Mouse (Mus musculus) hindbrain, embryonic 10.5 days (tissue): ENCODE data around the gene Fscn1. TPM values are rescaled to one million over a fixed set of nuclear protein-coding genes. Genes with fewer than 3 reads are reported as not detected.

Experiments used
- DNase-seq: peaks from one replicate; pipeline ENCODE4 v3.0.0-alpha.2; 2017; ENCODE audit warnings: low spot score
- H3K27ac ChIP-seq: fragments of 300-500 bp; sonication (generic); 2 replicates; pipeline ENCODE4 v1.5.1; 2016; ENCODE audit warnings: mild to moderate bottlenecking, moderate library complexity
- H3K27me3 ChIP-seq: fragments of 300-500 bp; sonication (generic); 2 replicates; pipeline ENCODE4 v1.6.1; 2016; ENCODE audit warnings: mild to moderate bottlenecking; ENCODE audit not compliant: poor library complexity, insufficient read depth, severe bottlenecking
- H3K36me3 ChIP-seq: fragments of 300-500 bp; sonication (generic); 2 replicates; pipeline ENCODE4 v1.6.1; 2016; ENCODE audit warnings: mild to moderate bottlenecking, moderate library complexity
- H3K4me1 ChIP-seq: fragments of 300-500 bp; sonication (generic); replicated peaks from 2 replicates; pipeline ENCODE4 v1.6.1; 2016; ENCODE audit warnings: mild to moderate bottlenecking
- H3K4me3 ChIP-seq: fragments of 300-500 bp; sonication (generic); 2 replicates; pipeline ENCODE4 v1.5.1; 2016; ENCODE audit warnings: mild to moderate bottlenecking, moderate library complexity
- H3K9me3 ChIP-seq: fragments of 300-500 bp; sonication (generic); 2 replicates; pipeline ENCODE4 v1.6.1; 2016; ENCODE audit warnings: mild to moderate bottlenecking, moderate library complexity
- WGBS: fragments of 180-500 bp; shearing (Covaris S2); methylation state at CpG from one replicate; pipeline ENCODE4 v1.1.7; 2016; 5-methylcytosine and 5-hydroxymethylcytosine counted together
- polyA plus RNA-seq: library from polyadenylated mRNA; unstranded; fragments of >200 nt; fragmentation: Nextera tagmentation; extraction: Ambion mirVana; gene quantifications from 2 replicates; pipeline ENCODE4 v1.2.1, GENCODE M21; 2016

The Fscn1 gene
- polyA plus RNA-seq, 1 experiment from 2014 or later = 846 TPM

DNA sequence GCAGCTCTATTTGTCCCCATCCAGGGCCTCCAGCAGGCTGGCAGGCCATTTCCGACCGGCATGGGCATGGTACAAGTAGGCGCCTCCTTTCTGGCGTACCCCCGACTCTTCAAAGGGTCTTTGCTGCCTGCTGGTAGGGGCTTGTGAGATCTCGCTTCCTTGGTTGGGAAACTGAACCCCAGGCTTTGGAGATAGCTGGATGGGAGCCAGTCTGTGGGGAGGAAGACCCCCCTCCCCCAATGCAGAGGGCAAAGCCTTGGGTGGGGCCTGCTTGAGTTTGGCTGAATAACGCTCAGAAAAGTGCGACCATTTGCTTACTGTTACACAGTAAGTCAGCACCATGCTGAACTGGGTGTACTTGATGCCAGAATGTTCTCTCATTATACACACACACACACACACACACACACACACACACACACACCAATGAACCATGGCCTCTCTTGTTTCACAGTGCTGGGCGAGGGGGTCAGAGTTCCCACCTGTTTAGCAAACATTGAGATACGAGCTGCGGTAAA lies 2.4 kb downstream of the Fscn1 start:
- Histone ChIP-seq H3K4me1 (peaks cover 65% of the 10 kb centered on the region), H3K27me3 (peaks cover 21% of the 10 kb centered on the region)
- WGBS = 1% methylated on average over 11 of the region's 11 CpGs

DNA sequence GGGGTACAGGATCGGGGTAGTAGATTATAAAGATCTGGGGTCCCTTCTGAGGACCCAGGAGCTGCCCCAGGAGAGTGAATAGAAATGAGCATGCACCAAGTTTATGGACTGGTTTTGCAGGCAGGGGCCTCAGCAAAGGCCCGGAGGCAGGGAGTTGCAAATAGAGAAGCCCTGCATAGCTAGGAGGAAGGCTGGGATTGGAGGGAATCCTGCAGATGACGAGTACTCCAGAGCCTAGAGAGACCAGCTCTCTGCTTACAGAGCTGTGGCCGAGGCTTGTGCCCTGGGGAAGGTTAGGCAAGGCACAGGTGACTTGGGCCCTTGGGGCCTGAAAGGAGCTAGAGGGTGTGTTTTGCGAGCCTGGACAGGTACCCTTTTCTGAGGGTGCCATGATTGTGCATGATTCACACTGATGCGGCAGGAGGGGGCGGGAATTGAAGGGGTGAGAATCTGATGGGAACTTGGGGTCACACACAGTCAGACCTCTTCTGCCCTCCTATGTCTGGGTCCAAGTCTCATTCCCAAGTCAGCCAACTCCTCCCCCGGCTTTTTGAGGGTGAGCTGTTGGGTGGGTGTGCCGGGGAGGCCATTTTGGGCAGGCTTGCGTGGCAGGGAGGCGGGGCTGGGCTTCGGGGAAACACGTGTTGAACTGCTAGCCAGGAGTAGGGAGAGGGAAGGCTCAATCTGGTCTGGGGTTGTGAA lies 3.0 kb downstream of the Fscn1 start:
- H3K27me3 ChIP-seq = peaks cover 15% of the 10 kb centered on the region
- peaks cover 67% of the 10 kb centered on the region for H3K4me1 ChIP-seq
- peak; percentile 68 for DNase-seq
- H3K9me3 ChIP-seq = no peaks in the 10 kb centered on the region
- H3K36me3 ChIP-seq = peaks cover 56% of the 10 kb centered on the region
- H3K27ac ChIP-seq = peak overlapping the region; percentile 100
- H3K4me3 ChIP-seq = peak overlapping the region; percentile 100
- WGBS = 10% methylated on average over 13 of the region's 13 CpGs

More for the DNA sequence above, 2.4 kb downstream of the Fscn1 start:
- DNase-seq = peak; percentile 52
- Histone ChIP-seq H3K27ac (peak overlapping the region; percentile 100), H3K9me3 (no peaks in the 10 kb centered on the region), H3K36me3 (peaks cover 50% of the 10 kb centered on the region), H3K4me3 (peak overlapping the region; percentile 100)

DNA sequence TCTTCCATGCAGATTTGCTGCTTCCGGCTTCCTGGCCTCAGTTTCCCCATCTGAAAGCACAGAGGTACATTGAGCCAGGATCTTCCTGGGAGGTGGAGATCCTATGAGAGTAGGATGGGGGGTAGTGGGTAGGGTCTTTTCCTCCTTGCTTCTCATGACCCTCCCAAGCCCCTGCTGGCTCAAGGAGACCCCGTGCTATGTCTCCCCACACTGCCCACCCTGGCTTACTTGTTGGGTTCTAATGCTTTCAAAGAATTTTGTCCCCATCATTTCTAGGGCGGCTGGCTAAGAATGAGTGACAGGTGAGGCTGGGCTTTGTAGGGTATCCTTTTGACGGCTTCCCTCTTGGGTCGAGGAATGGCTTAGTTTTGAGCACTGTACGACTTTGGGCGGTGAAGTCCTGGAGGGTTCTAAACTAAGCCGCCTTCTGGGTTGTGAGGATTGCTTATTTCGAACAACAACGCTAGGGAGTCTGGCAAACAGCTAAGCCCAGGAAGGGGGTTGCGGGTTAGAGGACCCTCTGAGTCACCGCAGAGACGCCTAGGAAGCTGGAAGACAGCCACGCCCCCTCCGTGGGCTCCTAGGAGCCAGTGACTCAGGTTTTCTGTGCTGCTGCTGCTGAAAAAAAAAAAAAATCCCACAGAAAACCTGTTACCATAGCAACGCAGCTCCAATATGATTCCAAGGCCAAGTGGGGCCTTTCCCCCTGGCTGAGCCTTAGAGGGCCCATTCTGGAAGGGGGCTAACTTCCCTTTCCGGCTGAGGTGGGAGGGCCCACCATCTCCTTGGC lies 3.8 kb downstream of the Fscn1 start:
- H3K27me3 ChIP-seq = peaks cover 8% of the 10 kb centered on the region
- peak overlapping the region; percentile 100 for H3K27ac ChIP-seq
- WGBS = 54% methylated on average over 17 of the region's 17 CpGs
- H3K4me3 ChIP-seq = peak overlapping the region; percentile 100
- H3K36me3 ChIP-seq = peaks cover 64% of the 10 kb centered on the region
- H3K4me1 ChIP-seq = peaks cover 66% of the 10 kb centered on the region
- H3K9me3 ChIP-seq = no peaks in the 10 kb centered on the region
- peak; percentile 54 for DNase-seq

DNA sequence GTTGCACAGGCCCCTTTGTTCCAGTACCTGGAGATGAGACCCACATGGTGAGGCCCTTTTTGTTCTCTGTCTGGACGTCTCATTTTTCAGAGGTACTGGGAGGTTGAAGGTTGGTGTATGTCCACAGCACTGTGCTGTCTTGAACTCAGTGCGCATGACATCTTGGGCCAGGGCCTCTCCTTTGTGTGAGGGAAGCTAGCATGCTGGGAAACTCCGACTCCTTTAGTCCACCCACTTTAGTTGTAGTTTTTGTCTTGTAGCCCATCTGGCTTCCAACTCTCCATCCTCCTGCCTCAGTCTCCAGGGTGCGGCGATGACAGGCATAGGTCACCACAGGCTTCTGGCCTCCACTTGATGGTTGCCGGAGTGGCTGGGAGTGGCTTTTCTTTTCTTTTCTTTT lies 4.5 kb downstream of the Fscn1 start:
- Histone ChIP-seq H3K27me3 (peaks cover 1% of the 10 kb centered on the region; the same call in 1 of the 2 replicates), H3K9me3 (peaks cover 4% of the 10 kb centered on the region; the same call in 1 of the 2 replicates), H3K27ac (peak overlapping the region; percentile 100), H3K4me1 (peaks cover 59% of the 10 kb centered on the region), H3K4me3 (peak overlapping the region; percentile 100), H3K36me3 (peaks cover 71% of the 10 kb centered on the region)
- DNase-seq = no peak
- 56% methylated on average over 6 of the region's 6 CpGs for WGBS

DNA sequence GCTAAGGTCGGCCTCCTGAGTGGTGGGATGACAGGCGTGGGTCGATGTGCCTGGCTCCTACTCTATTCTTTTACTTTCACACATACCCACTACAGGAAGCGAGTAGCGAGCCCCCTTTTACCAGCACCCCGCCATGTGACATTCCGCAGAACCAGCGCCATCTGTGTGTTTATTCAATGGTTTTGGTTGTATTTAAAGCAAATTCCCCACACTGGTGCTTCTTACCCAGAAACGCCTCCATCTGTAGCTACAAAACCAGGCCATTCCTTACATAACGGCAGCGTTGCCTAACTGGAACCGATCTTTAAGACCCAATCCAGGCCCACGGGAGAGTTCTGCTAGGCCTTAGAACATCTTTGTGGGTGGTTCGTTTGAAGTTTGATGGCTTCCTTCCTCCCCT lies 8.3 kb downstream of the Fscn1 start:
- 95% methylated on average over 14 of the region's 14 CpGs for WGBS
- no peak for DNase-seq
- Histone ChIP-seq H3K27ac (no peak overlapping the region), H3K36me3 (peaks cover 100% of the 10 kb centered on the region), H3K9me3 (peaks cover 15% of the 10 kb centered on the region), H3K4me1 (peaks cover 53% of the 10 kb centered on the region), H3K4me3 (no peak overlapping the region), H3K27me3 (no peaks in the 10 kb centered on the region)

DNA sequence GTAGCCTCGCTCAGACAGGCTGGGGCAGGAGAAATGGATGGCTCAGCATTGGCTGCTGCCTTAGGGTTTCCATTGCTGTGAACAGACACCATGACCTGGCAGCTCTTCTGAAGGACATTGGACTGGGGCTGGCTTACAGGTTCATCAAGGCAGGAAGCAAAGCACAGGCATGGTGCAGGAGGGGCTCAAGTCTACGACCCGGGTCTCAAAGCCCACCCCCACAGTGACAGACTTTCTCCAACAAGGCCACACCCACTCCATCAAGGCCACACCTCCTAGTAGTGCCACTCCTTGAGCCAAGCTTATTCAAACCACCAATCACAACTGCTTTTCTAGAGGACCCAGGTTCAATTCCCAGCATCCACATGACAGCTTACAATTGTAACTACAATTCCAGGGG lies 13.8 kb downstream of the Fscn1 start:
- H3K36me3 ChIP-seq = peaks cover 54% of the 10 kb centered on the region
- WGBS = 54% methylated on average over 3 of the region's 3 CpGs
- H3K4me1 ChIP-seq = peaks cover 52% of the 10 kb centered on the region
- H3K9me3 ChIP-seq = peaks cover 15% of the 10 kb centered on the region
- peak; percentile 28 for DNase-seq
- H3K27ac ChIP-seq = peak overlapping the region; percentile 84
- no peaks in the 10 kb centered on the region for H3K27me3 ChIP-seq
- H3K4me3 ChIP-seq = no peak overlapping the region

DNA sequence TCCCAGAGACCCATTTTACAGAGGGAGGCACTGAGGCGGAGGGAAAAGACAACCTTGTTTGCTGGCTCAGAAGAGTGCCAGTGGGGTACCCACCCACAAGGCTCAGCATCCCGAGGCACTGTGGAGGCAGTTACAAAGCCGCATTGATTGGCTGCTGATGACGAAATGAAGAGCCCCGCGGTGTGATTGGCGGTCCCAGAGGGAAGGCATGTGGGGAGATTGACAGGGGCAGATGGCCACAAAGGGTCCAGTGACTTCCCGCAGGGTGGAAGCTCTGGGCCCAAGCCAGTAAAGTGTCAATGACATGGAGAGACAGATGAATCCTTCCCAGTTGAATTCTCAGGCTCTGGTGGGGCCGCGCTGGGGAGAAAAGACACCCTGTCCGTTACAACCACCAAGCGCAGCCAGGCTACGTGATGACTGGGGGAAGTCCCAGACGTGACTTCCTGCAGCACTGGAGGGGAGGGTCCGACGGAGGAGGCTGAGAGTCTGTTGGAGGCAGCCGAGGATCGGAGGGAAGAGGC lies 14.5 kb downstream of the Fscn1 start:
- peak; percentile 86 for DNase-seq
- peaks cover 52% of the 10 kb centered on the region for H3K4me1 ChIP-seq
- H3K27ac ChIP-seq = peak overlapping the region; percentile 84
- H3K4me3 ChIP-seq = 0 out of 2 replicates have a peak overlapping the region, but pooled peaks have one; percentile 4
- peaks cover 10% of the 10 kb centered on the region for H3K9me3 ChIP-seq
- no peaks in the 10 kb centered on the region for H3K27me3 ChIP-seq
- peaks cover 47% of the 10 kb centered on the region for H3K36me3 ChIP-seq
- 13% methylated on average over 18 of the region's 18 CpGs for WGBS

DNA sequence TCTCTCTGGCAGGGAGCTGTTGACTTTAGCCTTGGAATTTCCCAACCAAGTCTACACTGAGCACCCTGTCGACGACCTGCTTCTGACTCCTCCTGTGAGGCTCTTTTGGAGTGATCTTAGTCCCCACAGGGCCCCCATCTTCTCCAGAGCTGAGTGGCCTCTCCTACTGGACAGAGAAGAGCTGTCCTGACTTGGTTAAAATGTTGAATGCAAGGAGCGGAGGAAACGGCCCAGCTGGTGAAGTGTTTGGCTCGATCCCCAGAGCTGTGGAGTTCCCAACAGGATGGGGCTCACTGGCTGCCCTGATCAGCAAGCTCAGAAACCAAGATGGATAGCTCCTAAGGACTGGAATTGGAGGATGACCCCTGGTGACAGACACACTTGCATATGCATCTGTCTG lies 16.4 kb downstream of the Fscn1 start:
- DNase-seq = no peak
- WGBS = 65% methylated on average over 5 of the region's 5 CpGs
- Histone ChIP-seq H3K4me1 (peaks cover 52% of the 10 kb centered on the region), H3K27ac (peak overlapping the region; percentile 62), H3K27me3 (no peaks in the 10 kb centered on the region), H3K4me3 (no peak overlapping the region), H3K36me3 (peaks cover 29% of the 10 kb centered on the region), H3K9me3 (no peaks in the 10 kb centered on the region)

DNA sequence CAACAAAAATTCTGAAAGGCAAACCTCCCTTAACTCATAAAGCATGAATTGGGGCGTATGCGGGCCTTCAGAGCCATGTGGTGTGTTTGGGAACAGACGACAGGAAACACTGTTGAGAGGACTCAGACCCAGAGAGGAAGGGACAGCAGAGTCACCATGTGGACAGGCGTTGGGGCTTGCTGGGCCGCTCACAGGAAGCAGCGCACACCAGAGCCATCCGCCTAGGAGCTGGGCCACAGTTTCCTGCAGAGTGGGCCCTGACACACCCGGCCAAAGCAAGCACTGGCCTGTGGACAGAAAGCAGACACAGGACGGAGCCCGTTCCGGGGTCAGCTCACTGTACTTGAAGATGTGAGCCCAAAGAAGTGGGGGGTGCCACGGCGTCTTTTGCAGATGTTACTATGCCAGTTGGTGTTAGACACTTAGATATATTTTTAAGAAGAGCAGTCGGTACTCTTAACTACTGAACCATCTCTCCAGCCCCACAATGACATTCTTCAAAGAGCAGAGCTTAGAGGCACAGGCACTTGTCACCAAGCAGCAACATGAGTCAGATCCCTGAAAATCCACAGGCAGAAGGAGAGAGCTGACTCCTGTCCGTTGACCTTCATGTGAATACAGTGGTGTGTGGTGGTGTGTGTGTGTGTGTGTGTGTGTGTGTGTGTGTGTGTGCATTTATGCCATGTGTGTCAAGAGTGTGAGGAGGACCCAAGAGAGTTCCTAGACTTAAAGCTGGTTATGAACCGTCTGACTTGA lies 22.1 kb downstream of the Fscn1 start:
- peaks cover under 1% of the 10 kb centered on the region; the same call in 1 of the 2 replicates for H3K9me3 ChIP-seq
- H3K27me3 ChIP-seq = no peaks in the 10 kb centered on the region
- DNase-seq = no peak
- peaks cover 10% of the 10 kb centered on the region; the same call in 1 of the 2 replicates for H3K4me1 ChIP-seq
- H3K27ac ChIP-seq = 0 out of 2 replicates have a peak overlapping the region, but pooled peaks have one; percentile 40
- 83% methylated on average over 16 of the region's 16 CpGs for WGBS
- no peaks in the 10 kb centered on the region for H3K36me3 ChIP-seq
- H3K4me3 ChIP-seq = no peak overlapping the region

DNA sequence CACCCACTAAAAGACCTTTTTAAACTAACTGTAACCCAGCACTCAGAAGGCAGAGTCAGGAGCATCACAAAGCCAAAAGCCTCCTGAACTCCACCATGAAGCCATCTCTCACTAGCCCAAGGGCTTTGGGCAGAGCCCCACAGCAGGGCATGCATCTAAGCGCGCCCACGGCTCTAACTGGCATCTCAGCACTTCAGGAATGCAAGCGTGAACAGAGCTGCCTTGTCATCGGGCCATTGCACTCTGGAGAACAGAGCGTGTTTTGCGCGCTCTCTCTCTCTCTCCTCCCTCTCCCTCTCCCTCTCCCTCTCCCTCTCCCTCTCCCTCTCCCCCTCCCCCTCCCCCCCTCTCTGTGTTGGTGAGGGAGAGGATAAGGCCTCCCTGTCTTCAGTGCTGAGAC lies 23.0 kb downstream of the Fscn1 start:
- WGBS = 74% methylated on average over 8 of the region's 8 CpGs
- DNase-seq = no peak
- H3K27me3 ChIP-seq = no peaks in the 10 kb centered on the region
- H3K4me3 ChIP-seq = no peak overlapping the region
- peaks cover 4% of the 10 kb centered on the region; the same call in 1 of the 2 replicates for H3K9me3 ChIP-seq
- no peaks in the 10 kb centered on the region for H3K36me3 ChIP-seq
- no peak overlapping the region for H3K27ac ChIP-seq
- H3K4me1 ChIP-seq = 0 out of 2 replicates have a peak, but pooled peaks cover 3% of the 10 kb centered on the region

DNA sequence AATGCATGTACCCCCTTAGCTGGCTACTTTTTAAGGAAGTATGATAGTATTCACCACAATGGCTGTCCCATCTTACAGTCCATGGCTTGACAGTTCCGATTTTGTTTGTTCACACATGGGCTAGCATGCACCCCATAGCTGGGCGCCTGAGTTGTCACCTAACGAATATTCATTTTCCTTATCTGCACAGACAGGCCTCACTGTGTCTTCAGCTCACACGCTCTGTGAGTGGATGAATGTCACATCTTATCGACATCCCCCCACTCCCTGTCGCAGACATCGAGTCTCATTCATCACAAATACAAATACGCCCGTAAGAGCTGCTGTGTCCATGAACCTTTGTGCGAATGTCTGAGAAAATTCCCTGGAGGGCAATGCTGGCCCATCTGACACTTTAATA lies 24.1 kb downstream of the Fscn1 start:
- Histone ChIP-seq H3K27ac (no peak overlapping the region), H3K4me1 (0 out of 2 replicates have a peak, but pooled peaks cover 3% of the 10 kb centered on the region), H3K4me3 (no peak overlapping the region), H3K27me3 (no peaks in the 10 kb centered on the region), H3K36me3 (no peaks in the 10 kb centered on the region), H3K9me3 (peaks cover 4% of the 10 kb centered on the region; the same call in 1 of the 2 replicates)
- WGBS = 90% methylated on average over 10 of the region's 10 CpGs
- no peak for DNase-seq

DNA sequence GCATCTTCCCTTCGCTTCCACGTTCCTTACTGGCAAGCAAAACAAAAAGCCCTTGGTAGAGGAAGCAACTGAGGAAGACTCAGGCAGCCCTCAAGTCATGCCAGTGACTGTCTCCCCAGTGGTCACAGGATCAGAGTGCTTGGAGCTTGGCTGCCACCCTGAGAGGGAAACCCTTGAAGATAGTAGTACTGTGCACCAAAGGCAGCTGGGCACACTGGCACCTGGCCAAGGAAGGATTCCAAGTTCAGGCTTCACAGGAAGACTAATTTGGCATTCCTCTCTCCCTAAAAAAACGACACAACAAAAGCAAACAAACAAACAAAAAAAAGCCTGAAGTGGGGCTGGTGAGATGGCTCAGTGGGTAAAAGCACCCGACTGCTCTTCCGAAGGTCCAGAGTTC lies 28.4 kb downstream of the Fscn1 start:
- Histone ChIP-seq H3K36me3 (peaks cover 36% of the 10 kb centered on the region), H3K4me1 (peaks cover 21% of the 10 kb centered on the region), H3K9me3 (peaks cover 4% of the 10 kb centered on the region; the same call in 1 of the 2 replicates), H3K27me3 (no peaks in the 10 kb centered on the region), H3K27ac (no peak overlapping the region), H3K4me3 (no peak overlapping the region)
- WGBS = 87% methylated on average over 5 of the region's 5 CpGs
- DNase-seq = no peak
